Mouse (Mus musculus) embryo, embryonic 10.5 days (tissue): ENCODE data around the gene Vmn1r223.
"Not testable (repeated sequence)": the region's sequence is repeated elsewhere in the genome, so short reads cannot be mapped to it uniquely, and the experiment has no call there.

Experiments
- DNase-seq: peaks from one replicate; pipeline ENCODE4 v3.0.0-alpha.2; 2015; ENCODE audit warnings: low spot score

Vmn1r223 gene

GRCm38 (mm10) chr13:23246834-23247233 lies at the start of gene Vmn1r223:
TSS of gene Vmn1r223 (plus strand) at chr13:23247134.
- not testable (repeated sequence) for DNase-seq

- not testable (repeated sequence) for DNase-seq
These were observed 43.0 kb upstream of the Vmn1r223 start for GRCm38 (mm10) chr13:23203885-23204284.

GRCm38 (mm10) chr13:23213827-23214226 lies 33.1 kb upstream of the Vmn1r223 start, which contains the start of gene Vmn1r221:
TSS of gene Vmn1r221 (plus strand) at chr13:23214127.
- not testable (repeated sequence) for DNase-seq

GRCm38 (mm10) chr13:23235847-23236246 lies 11.1 kb upstream of the Vmn1r223 start, which contains the start of gene Vmn1r222:
TSS of gene Vmn1r222 (minus strand) at chr13:23235947.
- DNase-seq = not testable (repeated sequence)

GRCm38 (mm10) chr13:23258546-23259048 lies 11.7 kb downstream of the Vmn1r223 start:
- no peak for DNase-seq

- DNase-seq = not testable (repeated sequence)
These were observed 21.7 kb downstream of the Vmn1r223 start for GRCm38 (mm10) chr13:23268606-23269005.

- DNase-seq = peak; percentile 58
These were observed 22.2 kb downstream of the Vmn1r223 start for GRCm38 (mm10) chr13:23269127-23269526.

GRCm38 (mm10) chr13:23269681-23270080 lies 22.7 kb downstream of the Vmn1r223 start:
- DNase-seq = peak; percentile 54

GRCm38 (mm10) chr13:23270321-23271101 lies 23.6 kb downstream of the Vmn1r223 start:
- DNase-seq = peak; percentile 89

- no peak for DNase-seq
These were observed 32.6 kb downstream of the Vmn1r223 start for GRCm38 (mm10) chr13:23279576-23279975.

- DNase-seq = no peak
These were observed 33.1 kb downstream of the Vmn1r223 start for GRCm38 (mm10) chr13:23279992-23280391.

GRCm38 (mm10) chr13:23285191-23285920 lies 38.4 kb downstream of the Vmn1r223 start:
- peak; percentile 89 for DNase-seq

- peak; percentile 79 for DNase-seq
These were observed 39.2 kb downstream of the Vmn1r223 start for GRCm38 (mm10) chr13:23285921-23286720.

GRCm38 (mm10) chr13:23286721-23287362 lies 39.9 kb downstream of the Vmn1r223 start:
- peak; percentile 55 for DNase-seq

- DNase-seq = peak; percentile 85
These were observed 50.8 kb downstream of the Vmn1r223 start for GRCm38 (mm10) chr13:23297737-23298136.

- DNase-seq = peak; percentile 93
These were observed 51.7 kb downstream of the Vmn1r223 start for GRCm38 (mm10) chr13:23298445-23299232.

GRCm38 (mm10) chr13:23299276-23299998 lies 52.5 kb downstream of the Vmn1r223 start:
- no peak for DNase-seq

GRCm38 (mm10) chr13:23299999-23300341 lies 53.0 kb downstream of the Vmn1r223 start:
- DNase-seq = peak; percentile 97
